Mouse (Mus musculus) testis, adult 2 months (tissue): Measurements from ENCODE around the gene Esrra.

Source experiments
- CTCF ChIP-seq: fragments of 200-500 bp; IDR thresholded peaks from 2 replicates; pipeline ENCODE4 v1.5.1; 2012; ENCODE audit warnings: low read depth, mild to moderate bottlenecking, inconsistent platforms, low read length, moderate library complexity; ENCODE audit not compliant: control insufficient read depth, insufficient read depth, insufficient replicate concordance
- POLR2A ChIP-seq: fragments of 200-500 bp; IDR thresholded peaks from 2 replicates; pipeline ENCODE4 v1.6.1; 2012; ENCODE audit warnings: low read depth, mild to moderate bottlenecking, inconsistent platforms, low read length, moderate library complexity; ENCODE audit not compliant: control insufficient read depth

- TF ChIP-seq POLR2A (no peak), CTCF (no peak)
Measured at GRCm38 (mm10) chr19:6877965-6878364, 43.6 kb downstream of the Esrra start.
